Mouse (Mus musculus) midbrain, postnatal 0 days (tissue): ENCODE data around the gene Tcf20. TPM values are rescaled to one million over a fixed set of nuclear protein-coding genes. Genes with fewer than 3 reads are reported as not detected.

Experiments used
- ATAC-seq: fragments of 200-750 bp; cut with Nextera tagmentation; 2 replicates; pipeline ENCODE4 v1.8.0; 2017; ENCODE audit warnings: moderate number of reproducible peaks, mild to moderate bottlenecking, moderate TSS enrichment, moderate library complexity; ENCODE audit not compliant: low FRiP score
- DNase-seq: peaks from one replicate; pipeline ENCODE4 v3.0.0-alpha.2; 2015; ENCODE audit warnings: low spot score
- H3K27ac ChIP-seq: fragments of 300-500 bp; sonication (generic); 2 replicates; pipeline ENCODE4 v1.5.1; 2014; ENCODE audit warnings: low read depth, mild to moderate bottlenecking, low read length, mixed read lengths
- H3K27me3 ChIP-seq: fragments of 300-500 bp; sonication (generic); 2 replicates; pipeline ENCODE4 v1.6.1; 2014; ENCODE audit warnings: low read length, control low read depth, mixed read lengths; ENCODE audit not compliant: insufficient read depth
- H3K36me3 ChIP-seq: fragments of 300-500 bp; sonication (generic); 2 replicates; pipeline ENCODE4 v1.6.1; 2014; ENCODE audit warnings: low read length, control low read depth, mixed read lengths; ENCODE audit not compliant: insufficient read depth
- H3K4me1 ChIP-seq: fragments of 300-500 bp; sonication (generic); 2 replicates; pipeline ENCODE4 v1.6.1; 2014; ENCODE audit warnings: mild to moderate bottlenecking, control low read depth, antibody characterized with exemption, low read length, mixed read lengths; ENCODE audit not compliant: insufficient read depth
- H3K4me2 ChIP-seq: fragments of 300-500 bp; sonication (generic); 2 replicates; pipeline ENCODE4 v1.6.1; 2014; ENCODE audit warnings: low read depth, mild to moderate bottlenecking, low read length, mixed read lengths; ENCODE audit not compliant: poor library complexity, severe bottlenecking
- H3K4me3 ChIP-seq: fragments of 300-500 bp; sonication (generic); 2 replicates; pipeline ENCODE4 v1.5.1; 2014; ENCODE audit warnings: low read depth, mild to moderate bottlenecking, low read length, moderate library complexity
- H3K9ac ChIP-seq: fragments of 300-500 bp; sonication (generic); replicated peaks from 2 replicates; pipeline ENCODE4 v1.6.1; 2014; ENCODE audit warnings: mild to moderate bottlenecking, low read length, moderate library complexity, mixed read lengths; ENCODE audit not compliant: poor library complexity, severe bottlenecking
- H3K9me3 ChIP-seq: fragments of 300-500 bp; sonication (generic); 2 replicates; pipeline ENCODE4 v1.6.1; 2016; ENCODE audit warnings: low read length, control low read depth
- CTCF ChIP-seq: IDR thresholded peaks from 2 replicates; pipeline ENCODE4 v1.5.1; 2016; ENCODE audit warnings: antibody characterized with exemption, mild to moderate bottlenecking
- WGBS: fragments of 180-500 bp; shearing (Covaris S2); extraction: QIAGEN DNeasy Blood & Tissue Kit; methylation state at CpG from one replicate; pipeline ENCODE4 v1.1.7; 2014; 5-methylcytosine and 5-hydroxymethylcytosine counted together
- polyA plus RNA-seq: library from polyadenylated mRNA; unstranded; fragments of >200 nt; fragmentation: Nextera tagmentation; extraction: Ambion mirVana; gene quantifications from 2 replicates; pipeline ENCODE4 v1.2.1, GENCODE M21; 2015
- total RNA-seq: library from RNA; depleted of rRNA; stranded (reverse); fragments of >200 nt; gene quantifications from 2 replicates; pipeline ENCODE4 v1.2.3, GENCODE M21; 2014

The Tcf20 gene
- total and polyA plus RNA-seq, 2 experiments from 2014 or later = 11.8 to 125 TPM

GRCm38 (mm10) chr15:82952292-82952705 is 35.4 kb downstream of the Tcf20 start:
- Histone ChIP-seq H3K9me3 (no peaks in the 10 kb centered on the region), H3K4me2 (peak overlapping the region; percentile 15; the same call in 1 of the 2 replicates), H3K4me1 (peaks cover 18% of the 10 kb centered on the region), H3K36me3 (no peaks in the 10 kb centered on the region), H3K27me3 (no peaks in the 10 kb centered on the region), H3K27ac (no peak overlapping the region), H3K4me3 (no peak overlapping the region), H3K9ac (no peak overlapping the region)
- ATAC-seq = peak; percentile 22; the same call in 1 of the 2 replicates
- peak; percentile 16; the same call in 1 of the 2 replicates for TF ChIP-seq CTCF
- DNase-seq = peak; percentile 79
- WGBS = 7% methylated on average over 20 of the region's 20 CpGs

- Histone ChIP-seq H3K27ac (no peak overlapping the region), H3K4me2 (no peak overlapping the region), H3K9me3 (no peaks in the 10 kb centered on the region), H3K36me3 (no peaks in the 10 kb centered on the region), H3K4me3 (no peak overlapping the region), H3K27me3 (no peaks in the 10 kb centered on the region), H3K4me1 (peaks cover 13% of the 10 kb centered on the region), H3K9ac (no peak overlapping the region)
- DNase-seq = no peak
- 67% methylated on average over 8 of the region's 8 CpGs for WGBS
- no peak for TF ChIP-seq CTCF
- ATAC-seq = no peak
Measured at GRCm38 (mm10) chr15:82950246-82950645, 37.4 kb downstream of the Tcf20 start.

GRCm38 (mm10) chr15:82947431-82947830 is 40.2 kb downstream of the Tcf20 start:
- Histone ChIP-seq H3K4me3 (no peak overlapping the region), H3K4me1 (peaks cover 11% of the 10 kb centered on the region), H3K4me2 (no peak overlapping the region), H3K36me3 (no peaks in the 10 kb centered on the region), H3K27me3 (no peaks in the 10 kb centered on the region), H3K9ac (no peak overlapping the region), H3K9me3 (no peaks in the 10 kb centered on the region), H3K27ac (no peak overlapping the region)
- 69% methylated on average over 5 of the region's 5 CpGs for WGBS
- no peak for TF ChIP-seq CTCF
- ATAC-seq (no peak), DNase-seq (no peak)

GRCm38 (mm10) chr15:82944479-82945195 is 43.0 kb downstream of the Tcf20 start:
- WGBS = 83% methylated on average over 9 of the region's 9 CpGs
- H3K9me3 ChIP-seq = no peaks in the 10 kb centered on the region
- ATAC-seq = no peak
- H3K36me3 ChIP-seq = no peaks in the 10 kb centered on the region
- no peak overlapping the region for H3K9ac ChIP-seq
- DNase-seq = no peak
- no peak overlapping the region for H3K4me3 ChIP-seq
- no peak for TF ChIP-seq CTCF
- peaks cover 28% of the 10 kb centered on the region for H3K4me1 ChIP-seq
- H3K27me3 ChIP-seq = no peaks in the 10 kb centered on the region
- H3K27ac ChIP-seq = no peak overlapping the region
- no peak overlapping the region for H3K4me2 ChIP-seq

GRCm38 (mm10) chr15:82941733-82942132 is 45.9 kb downstream of the Tcf20 start:
- H3K9ac ChIP-seq = peak overlapping the region; percentile 50
- H3K4me3 ChIP-seq = no peak overlapping the region
- H3K4me2 ChIP-seq = peak overlapping the region; percentile 29
- peak overlapping the region; percentile 62 for H3K27ac ChIP-seq
- peak; percentile 78 for DNase-seq
- TF ChIP-seq CTCF = no peak
- H3K27me3 ChIP-seq = no peaks in the 10 kb centered on the region
- H3K36me3 ChIP-seq = no peaks in the 10 kb centered on the region
- H3K4me1 ChIP-seq = peaks cover 40% of the 10 kb centered on the region
- 24% methylated on average over 8 of the region's 8 CpGs for WGBS
- no peaks in the 10 kb centered on the region for H3K9me3 ChIP-seq
- peak; percentile 57 for ATAC-seq

- TF ChIP-seq CTCF = no peak
- no peak for ATAC-seq
- peak overlapping the region; percentile 62; the same call in 1 of the 2 replicates for H3K27ac ChIP-seq
- H3K4me3 ChIP-seq = no peak overlapping the region
- peak overlapping the region; percentile 50; the same call in 1 of the 2 replicates for H3K9ac ChIP-seq
- H3K9me3 ChIP-seq = no peaks in the 10 kb centered on the region
- no peaks in the 10 kb centered on the region for H3K36me3 ChIP-seq
- no peaks in the 10 kb centered on the region for H3K27me3 ChIP-seq
- 41% methylated on average over 12 of the region's 12 CpGs for WGBS
- DNase-seq = no peak
- H3K4me1 ChIP-seq = peaks cover 40% of the 10 kb centered on the region
- no peak overlapping the region for H3K4me2 ChIP-seq
Measured at GRCm38 (mm10) chr15:82940494-82941214, 47.0 kb downstream of the Tcf20 start.
